Mouse (Mus musculus) lung, adult 2 months (tissue): ENCODE results near the gene Pold2.

Experiments
- CTCF ChIP-seq: fragments of 200-500 bp; IDR thresholded peaks from 2 replicates; pipeline ENCODE4 v1.5.1; 2011; ENCODE audit warnings: mild to moderate bottlenecking, low read length, control low read depth; ENCODE audit not compliant: insufficient read depth
- POLR2A ChIP-seq: fragments of 200-500 bp; IDR thresholded peaks from 2 replicates; pipeline ENCODE4 v1.6.1; 2011; ENCODE audit warnings: low read depth, mild to moderate bottlenecking, control low read depth, low read length, borderline replicate concordance; ENCODE audit errors: extremely low read depth

DNA sequence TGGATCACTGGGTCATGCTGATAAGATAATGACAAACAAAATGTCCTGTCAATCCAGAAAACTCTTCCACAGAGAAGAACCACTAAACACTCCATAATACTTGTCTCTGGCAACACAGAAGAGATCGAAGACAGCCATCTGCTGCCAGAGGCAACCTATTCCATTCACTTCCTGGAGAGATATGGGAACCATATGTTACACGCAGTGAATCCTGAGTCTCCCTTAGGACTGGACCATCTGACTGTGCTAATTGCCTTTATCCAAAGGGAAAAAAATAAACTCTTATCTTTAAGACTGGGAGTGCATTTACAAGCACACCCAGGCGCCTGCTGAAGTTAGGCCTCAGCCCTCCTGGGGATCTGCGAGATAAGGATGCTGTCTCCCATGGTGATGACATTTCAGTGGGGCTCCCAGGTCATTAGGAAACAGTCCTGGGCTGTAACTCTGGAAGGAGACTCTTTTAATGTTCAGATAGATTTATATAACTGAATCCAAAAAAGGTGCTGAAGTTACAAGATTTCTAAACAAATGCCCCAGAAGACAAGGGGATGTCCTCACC, 14.8 kb upstream of the Pold2 start:
- no peak for TF ChIP-seq POLR2A
- TF ChIP-seq CTCF, result no peak
